8 mouse cellular contexts compared by ENCODE assay signal in the genomic region with DNA sequence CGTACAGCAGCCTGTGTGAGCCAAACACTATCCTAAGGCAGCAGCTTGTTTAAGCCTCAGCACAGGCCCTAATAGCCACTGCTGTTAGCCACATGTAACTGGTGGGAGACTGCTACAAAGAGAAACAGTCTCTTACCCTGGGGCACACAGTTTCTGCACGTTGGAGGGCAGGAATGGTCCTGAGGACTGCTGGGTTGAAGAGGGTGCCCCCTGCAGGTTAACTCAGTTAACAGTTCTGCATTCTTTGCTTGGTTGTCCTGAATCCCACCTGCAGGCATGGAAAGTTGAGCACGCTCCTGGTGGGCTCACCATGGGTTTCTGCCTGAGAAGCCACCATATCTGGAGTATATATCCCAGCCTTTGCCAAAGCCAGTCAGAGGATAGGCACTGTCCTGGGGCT. TPM values are rescaled to one million over a fixed set of nuclear protein-coding genes. Genes with fewer than 3 reads are reported as not detected.
DNase-seq lines count a peak whose midpoint lies in the region; ATAC-seq lines count a peak whose summit lies in the region.

No protein-coding gene starts in this region.

- H3K4me3 ChIP-seq in limb, embryonic 11.5 days (ENCODE audit: low read depth, low read length), result no peak overlapping the region
- no peak overlapping the region for H3K4me3 ChIP-seq in limb, embryonic 10.5 days

- no peaks in the 10 kb centered on the region for H3K9me3 ChIP-seq in limb, embryonic 11.5 days (ENCODE audit: control insufficient read depth, low read length)
- no peaks in the 10 kb centered on the region for H3K9me3 ChIP-seq in limb, embryonic 10.5 days (replicated peaks)

- no peaks in the 10 kb centered on the region for H3K4me1 ChIP-seq in limb, embryonic 11.5 days (ENCODE audit: control insufficient read depth, insufficient read depth, low read length)
- H3K4me1 ChIP-seq in limb, embryonic 10.5 days, result 0 out of 2 replicates have a peak, but pooled peaks cover 6% of the 10 kb centered on the region

- DNase-seq in cerebellum, postnatal 10 days, result peak; percentile 70
- DNase-seq in limb, embryonic 11.5 days (ENCODE audit: low spot score), result peak; percentile 54
- DNase-seq in limb, embryonic 10.5 days (ENCODE audit: low spot score), result no peak
- peak; percentile 20 for DNase-seq in c-Kit-positive CD71-positive TER-119-positive erythroid progenitor cells, embryonic 14.5 days (ENCODE audit: low spot score)
- peak; percentile 63 for DNase-seq in kidney, postnatal 14 days
- DNase-seq in thymus, postnatal 4 days, result peak; percentile 67
- no peak for DNase-seq in frontal cortex, postnatal 25 days (ENCODE audit: low spot score in 2 of 2)

- H3K9ac ChIP-seq in limb, embryonic 11.5 days (ENCODE audit: low read length), result no peak overlapping the region

- WGBS in limb, embryonic 11.5 days, result 46% methylated on average over 3 of the region's 3 CpGs
- 48% methylated on average over 3 of the region's 3 CpGs for WGBS in limb, embryonic 10.5 days

- H3K27ac ChIP-seq in limb, embryonic 11.5 days (replicated peaks; ENCODE audit: low read depth, low read length), result no peak overlapping the region
- H3K27ac ChIP-seq in limb, embryonic 10.5 days, result no peak overlapping the region

- peaks cover 11% of the 10 kb centered on the region for H3K27me3 ChIP-seq in limb, embryonic 11.5 days (ENCODE audit: control insufficient read depth, insufficient read depth, low read length)
- peaks cover 49% of the 10 kb centered on the region for H3K27me3 ChIP-seq in limb, embryonic 10.5 days (ENCODE audit: low read depth, poor library complexity, severe bottlenecking)

- no peaks in the 10 kb centered on the region for H3K36me3 ChIP-seq in limb, embryonic 11.5 days (ENCODE audit: control insufficient read depth, insufficient read depth, low read length)
- H3K36me3 ChIP-seq in limb, embryonic 10.5 days, result no peaks in the 10 kb centered on the region

- no peak overlapping the region for H3K4me2 ChIP-seq in limb, embryonic 11.5 days (ENCODE audit: low read depth, severe bottlenecking)

- no peak for ATAC-seq in cerebellum, adult (ENCODE audit: insufficient number of reproducible peaks, low FRiP score, low TSS enrichment)
- no peak for ATAC-seq in limb, embryonic 11.5 days (ENCODE audit: insufficient number of reproducible peaks, low FRiP score, low TSS enrichment, low read depth)

RNA-seq across cellular contexts. Expression of a gene that starts 6.9 kb away (rescaled TPM):
- polyA plus RNA-seq in limb, embryonic 11.5 days (2014; fragmentation: Nextera tagmentation; extraction: Ambion mirVana), result 0.21 and 0.27 TPM in 2 replicates
- polyA plus RNA-seq in limb, embryonic 10.5 days (2016; fragmentation: Nextera tagmentation; extraction: Ambion mirVana), result 0.05 and 0.10 TPM in 2 replicates

Comparison
In these comparisons a context has a peak if more than half of its experiments do, and no peak if none do; other contexts are left out.
1. DNase-seq: peak in cerebellum, postnatal 10 days (2 of 2), limb, embryonic 11.5 days (single experiment), c-Kit-positive CD71-positive TER-119-positive erythroid progenitor cells, embryonic 14.5 days (single experiment), kidney, postnatal 14 days (single experiment) and thymus, postnatal 4 days (single experiment); none in limb, embryonic 10.5 days (single experiment) and frontal cortex, postnatal 25 days (0 of 2).